Mouse (Mus musculus): ENCODE results near the gene Slc30a1. TPM values are rescaled to one million over a fixed set of nuclear protein-coding genes. Genes with fewer than 3 reads are reported as not detected.

Gene Slc30a1
- polyA plus RNA-seq, 1 experiment from 2014 or later, result 4.5 TPM

- Histone ChIP-seq H3K9me3 (no peaks in the 10 kb centered on the region), H3K27me3 (replicated peaks) (no peaks in the 10 kb centered on the region), H3K36me3 (no peaks in the 10 kb centered on the region), H3K9ac (no peak overlapping the region), H3K4me1 (replicated peaks) (peaks cover 8% of the 10 kb centered on the region; the same call in 1 of the 2 replicates), H3K4me2 (replicated peaks) (no peak overlapping the region), H3K27ac (no peak overlapping the region), H3K4me3 (replicated peaks) (no peak overlapping the region)
- no peak for ATAC-seq
- WGBS, result 68% methylated on average over 4 of the region's 4 CpGs
These were observed 28.0 kb upstream of the Slc30a1 start for GRCm38 (mm10) chr1:191878518-191878921.

GRCm38 (mm10) chr1:191880247-191880646 is 26.3 kb upstream of the Slc30a1 start:
- no peaks in the 10 kb centered on the region for H3K9me3 ChIP-seq
- no peak overlapping the region for H3K9ac ChIP-seq
- no peaks in the 10 kb centered on the region for H3K27me3 ChIP-seq (replicated peaks)
- H3K36me3 ChIP-seq, result no peaks in the 10 kb centered on the region
- WGBS, result 70% methylated on average over 3 of the region's 3 CpGs
- no peak overlapping the region for H3K4me3 ChIP-seq (replicated peaks)
- peaks cover 8% of the 10 kb centered on the region; the same call in 1 of the 2 replicates for H3K4me1 ChIP-seq (replicated peaks)
- H3K4me2 ChIP-seq (replicated peaks), result no peak overlapping the region
- H3K27ac ChIP-seq, result no peak overlapping the region
- no peak for ATAC-seq

GRCm38 (mm10) chr1:191880921-191881609 is 25.5 kb upstream of the Slc30a1 start:
- Histone ChIP-seq H3K4me3 (replicated peaks) (no peak overlapping the region), H3K4me2 (replicated peaks) (no peak overlapping the region), H3K27ac (no peak overlapping the region), H3K9ac (no peak overlapping the region), H3K36me3 (no peaks in the 10 kb centered on the region), H3K9me3 (no peaks in the 10 kb centered on the region), H3K27me3 (replicated peaks) (no peaks in the 10 kb centered on the region), H3K4me1 (replicated peaks) (peaks cover 8% of the 10 kb centered on the region; the same call in 1 of the 2 replicates)
- 79% methylated on average over 8 of the region's 8 CpGs for WGBS
- no peak for ATAC-seq

DNA sequence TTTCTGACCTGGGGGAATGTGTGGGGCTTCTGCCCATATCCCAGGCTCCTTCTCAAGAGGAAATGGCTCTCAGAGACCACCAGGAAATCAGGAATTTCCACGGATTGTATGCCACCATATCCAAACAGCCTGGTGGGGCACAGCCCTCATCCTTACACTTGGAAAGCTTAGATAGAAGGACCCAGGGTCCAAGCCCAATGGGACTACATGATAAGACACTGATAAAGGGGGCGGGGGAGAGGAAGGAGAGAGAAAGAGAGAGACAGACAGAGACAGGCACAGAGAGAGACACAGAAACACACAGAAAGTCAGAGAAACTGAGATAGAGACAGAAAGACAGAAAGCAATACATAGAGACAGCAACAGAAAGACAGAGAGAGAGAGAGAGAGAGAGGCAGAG is 24.9 kb upstream of the Slc30a1 start:
- ATAC-seq, result no peak
- no peaks in the 10 kb centered on the region for H3K27me3 ChIP-seq (replicated peaks)
- H3K27ac ChIP-seq, result no peak overlapping the region

DNA sequence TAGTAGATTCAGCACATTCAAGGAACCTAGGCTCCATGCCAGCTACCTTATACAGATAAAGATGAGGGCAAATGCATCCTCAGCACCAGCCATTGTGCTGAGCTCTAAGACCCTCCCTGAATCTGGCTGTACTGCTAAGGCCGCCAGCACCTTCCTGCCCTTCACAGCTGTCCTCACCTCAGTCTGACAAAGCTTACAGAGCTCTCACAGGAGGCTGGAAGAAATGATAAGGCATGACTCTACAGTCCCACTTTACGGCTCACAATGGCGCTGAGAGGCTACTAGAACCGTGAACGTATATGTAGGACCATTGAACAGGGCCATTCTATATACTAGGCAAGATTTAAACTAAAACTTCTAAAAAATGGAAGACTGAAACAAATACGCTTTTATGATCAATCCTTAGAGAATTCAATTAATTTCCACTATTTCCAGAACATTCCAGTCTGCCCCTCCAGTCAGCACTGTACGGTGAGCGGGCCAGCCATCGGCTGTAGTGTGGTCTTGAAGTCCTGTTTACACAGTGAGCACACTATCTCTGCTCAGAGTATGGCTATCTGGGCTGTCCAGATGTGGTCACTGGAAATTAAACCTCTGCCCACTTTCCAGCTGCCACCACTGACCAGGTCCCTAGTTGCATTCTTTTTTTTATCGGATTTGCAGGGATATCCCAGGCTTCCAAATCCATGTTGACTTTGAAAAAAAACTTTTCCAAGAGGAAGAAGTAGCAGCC is 23.9 kb upstream of the Slc30a1 start:
- no peak overlapping the region for H3K9ac ChIP-seq
- peaks cover 7% of the 10 kb centered on the region; the same call in 1 of the 2 replicates for H3K4me1 ChIP-seq (replicated peaks)
- no peak overlapping the region for H3K27ac ChIP-seq
- H3K36me3 ChIP-seq, result no peaks in the 10 kb centered on the region
- H3K9me3 ChIP-seq, result no peaks in the 10 kb centered on the region
- H3K4me2 ChIP-seq (replicated peaks), result no peak overlapping the region
- 90% methylated on average over 10 of the region's 10 CpGs for WGBS
- H3K4me3 ChIP-seq (replicated peaks), result no peak overlapping the region
- no peak for ATAC-seq
- no peaks in the 10 kb centered on the region for H3K27me3 ChIP-seq (replicated peaks)

More for the DNA sequence above, 24.9 kb upstream of the Slc30a1 start:
- peaks cover 8% of the 10 kb centered on the region; the same call in 1 of the 2 replicates for H3K4me1 ChIP-seq (replicated peaks)
- no peak overlapping the region for H3K4me2 ChIP-seq (replicated peaks)
- no peak overlapping the region for H3K4me3 ChIP-seq (replicated peaks)
- H3K36me3 ChIP-seq, result no peaks in the 10 kb centered on the region
- H3K9ac ChIP-seq, result no peak overlapping the region
- no peaks in the 10 kb centered on the region for H3K9me3 ChIP-seq
- 57% methylated on average over 2 of the region's 2 CpGs for WGBS

- 39% methylated on average over 5 of the region's 5 CpGs for WGBS
- no peak overlapping the region for H3K9ac ChIP-seq
- ATAC-seq, result peak; percentile 54
These were observed 22.9 kb upstream of the Slc30a1 start for GRCm38 (mm10) chr1:191883654-191884053.

DNA sequence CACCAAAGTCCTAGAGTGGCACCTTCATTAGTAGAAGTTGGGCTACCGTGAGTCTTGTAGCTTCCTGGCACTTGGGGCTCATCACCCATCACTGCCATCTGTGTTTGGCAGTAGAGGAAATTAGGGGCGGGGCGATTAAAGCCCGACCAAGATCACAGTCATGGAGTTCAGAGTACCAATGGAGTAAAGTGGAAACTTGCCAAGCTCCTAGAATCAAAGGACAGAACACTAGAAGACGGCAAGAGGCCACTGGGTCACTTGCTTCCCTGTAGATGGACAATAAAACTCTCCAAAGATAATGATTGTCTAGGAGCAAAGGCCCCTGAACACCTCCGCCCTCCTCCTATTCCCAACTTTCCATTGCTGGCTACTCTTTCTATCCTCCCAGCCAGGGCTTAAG is 14.7 kb upstream of the Slc30a1 start:
- WGBS, result 58% methylated on average over 6 of the region's 6 CpGs
- peaks cover 4% of the 10 kb centered on the region; the same call in 1 of the 2 replicates for H3K4me1 ChIP-seq (replicated peaks)
- no peak overlapping the region for H3K9ac ChIP-seq
- peak; percentile 50 for ATAC-seq
- H3K9me3 ChIP-seq, result no peaks in the 10 kb centered on the region
- H3K27me3 ChIP-seq (replicated peaks), result no peaks in the 10 kb centered on the region
- no peak overlapping the region for H3K27ac ChIP-seq
- no peak overlapping the region for H3K4me3 ChIP-seq (replicated peaks)
- H3K36me3 ChIP-seq, result no peaks in the 10 kb centered on the region
- H3K4me2 ChIP-seq (replicated peaks), result no peak overlapping the region

More at GRCm38 (mm10) chr1:191883654-191884053, 22.9 kb upstream of the Slc30a1 start:
- no peak overlapping the region for H3K27ac ChIP-seq
- no peak overlapping the region for H3K4me3 ChIP-seq (replicated peaks)
- no peak overlapping the region for H3K4me2 ChIP-seq (replicated peaks)
- H3K4me1 ChIP-seq (replicated peaks), result peaks cover 3% of the 10 kb centered on the region; the same call in 1 of the 2 replicates
- H3K27me3 ChIP-seq (replicated peaks), result no peaks in the 10 kb centered on the region
- no peaks in the 10 kb centered on the region for H3K9me3 ChIP-seq
- H3K36me3 ChIP-seq, result no peaks in the 10 kb centered on the region

DNA sequence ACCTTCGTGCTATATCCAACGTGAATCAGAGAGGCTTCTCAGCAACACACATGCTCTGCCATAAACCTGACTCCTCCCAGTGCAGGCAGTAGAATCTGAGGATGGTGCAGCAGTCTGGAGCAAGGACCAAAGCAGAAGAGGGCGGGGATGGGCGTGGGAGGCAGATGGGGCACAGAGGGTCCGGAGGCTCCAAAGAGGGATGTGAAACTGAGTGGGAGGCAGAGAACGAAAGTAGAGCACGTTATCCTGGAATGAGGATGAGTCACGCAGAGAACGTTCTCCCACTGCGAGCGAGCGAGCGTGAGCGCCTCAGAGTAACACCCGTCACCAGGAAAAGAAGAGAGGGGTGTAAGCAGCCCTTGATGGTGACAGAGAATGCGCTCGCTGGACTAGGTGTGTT is 12.2 kb upstream of the Slc30a1 start:
- Histone ChIP-seq H3K27ac (no peak overlapping the region), H3K4me2 (replicated peaks) (no peak overlapping the region), H3K36me3 (no peaks in the 10 kb centered on the region), H3K4me1 (replicated peaks) (peaks cover 4% of the 10 kb centered on the region; the same call in 1 of the 2 replicates), H3K27me3 (replicated peaks) (no peaks in the 10 kb centered on the region), H3K9ac (no peak overlapping the region), H3K4me3 (replicated peaks) (no peak overlapping the region), H3K9me3 (no peaks in the 10 kb centered on the region)
- WGBS, result 63% methylated on average over 17 of the region's 17 CpGs
- peak; percentile 75 for ATAC-seq

DNA sequence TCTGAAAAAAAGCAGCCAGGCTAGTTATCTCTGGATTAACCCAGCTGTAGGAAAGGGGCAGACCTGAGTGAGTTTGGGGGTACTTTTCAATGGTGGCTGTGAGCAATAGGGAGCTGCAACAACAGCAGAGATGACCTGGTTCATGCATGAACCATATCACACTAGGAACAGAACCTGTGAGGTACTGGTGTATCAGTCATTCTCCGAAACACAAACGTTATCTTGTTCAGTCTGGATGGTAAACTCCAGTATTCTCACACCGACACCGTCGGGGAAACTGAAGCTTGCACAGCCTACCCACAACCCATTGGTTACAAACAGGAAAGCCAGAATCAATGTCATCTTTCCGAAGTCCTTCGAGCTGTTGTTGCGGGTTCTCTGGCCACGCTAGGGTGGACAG is 11.7 kb upstream of the Slc30a1 start:
- Histone ChIP-seq H3K9ac (no peak overlapping the region), H3K4me3 (replicated peaks) (no peak overlapping the region), H3K4me1 (replicated peaks) (peaks cover 4% of the 10 kb centered on the region; the same call in 1 of the 2 replicates), H3K27me3 (replicated peaks) (no peaks in the 10 kb centered on the region), H3K36me3 (no peaks in the 10 kb centered on the region), H3K4me2 (replicated peaks) (no peak overlapping the region), H3K9me3 (no peaks in the 10 kb centered on the region), H3K27ac (no peak overlapping the region)
- WGBS, result 84% methylated on average over 9 of the region's 9 CpGs
- ATAC-seq, result no peak

DNA sequence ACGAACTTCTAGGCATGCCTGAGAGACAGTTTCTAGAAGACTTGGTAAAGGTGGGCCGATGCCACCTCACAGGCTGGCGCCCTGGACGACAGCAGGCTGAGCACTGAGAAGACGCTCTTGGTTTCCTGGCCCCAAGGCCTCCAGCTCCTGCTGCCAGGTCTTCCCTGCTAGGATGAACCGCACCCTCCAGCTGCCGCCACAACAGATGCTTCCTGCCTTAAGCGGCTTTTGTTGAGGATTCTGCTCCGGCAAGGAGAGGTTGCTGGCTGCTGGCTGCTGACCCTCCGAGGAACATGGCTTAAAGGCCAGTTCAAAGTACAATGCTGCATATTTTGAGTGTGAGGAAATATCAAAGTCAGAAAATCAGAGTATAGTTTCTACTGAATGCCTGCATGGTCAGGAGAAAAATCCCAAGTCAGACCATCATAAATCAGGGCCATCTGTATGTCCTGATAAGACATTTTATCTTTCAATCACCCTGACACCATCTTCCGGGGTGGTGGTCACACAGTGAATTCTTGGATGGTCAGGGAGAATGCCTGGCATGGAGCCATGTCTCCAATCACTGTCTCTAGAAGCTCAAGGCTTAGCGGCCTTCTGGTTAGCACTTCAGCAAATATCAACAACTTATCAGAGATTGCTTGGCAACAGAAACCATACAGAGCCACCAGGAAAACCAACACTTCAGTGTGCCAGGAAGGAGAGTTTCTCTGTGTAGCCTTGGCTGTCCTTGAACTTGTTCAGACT is 9.6 kb upstream of the Slc30a1 start:
- Histone ChIP-seq H3K9me3 (no peaks in the 10 kb centered on the region), H3K27ac (no peak overlapping the region), H3K4me3 (replicated peaks) (no peak overlapping the region), H3K9ac (no peak overlapping the region), H3K36me3 (no peaks in the 10 kb centered on the region), H3K4me2 (replicated peaks) (no peak overlapping the region), H3K4me1 (replicated peaks) (peaks cover 4% of the 10 kb centered on the region; the same call in 1 of the 2 replicates), H3K27me3 (replicated peaks) (no peaks in the 10 kb centered on the region)
- no peak for ATAC-seq
- 48% methylated on average over 12 of the region's 12 CpGs for WGBS

DNA sequence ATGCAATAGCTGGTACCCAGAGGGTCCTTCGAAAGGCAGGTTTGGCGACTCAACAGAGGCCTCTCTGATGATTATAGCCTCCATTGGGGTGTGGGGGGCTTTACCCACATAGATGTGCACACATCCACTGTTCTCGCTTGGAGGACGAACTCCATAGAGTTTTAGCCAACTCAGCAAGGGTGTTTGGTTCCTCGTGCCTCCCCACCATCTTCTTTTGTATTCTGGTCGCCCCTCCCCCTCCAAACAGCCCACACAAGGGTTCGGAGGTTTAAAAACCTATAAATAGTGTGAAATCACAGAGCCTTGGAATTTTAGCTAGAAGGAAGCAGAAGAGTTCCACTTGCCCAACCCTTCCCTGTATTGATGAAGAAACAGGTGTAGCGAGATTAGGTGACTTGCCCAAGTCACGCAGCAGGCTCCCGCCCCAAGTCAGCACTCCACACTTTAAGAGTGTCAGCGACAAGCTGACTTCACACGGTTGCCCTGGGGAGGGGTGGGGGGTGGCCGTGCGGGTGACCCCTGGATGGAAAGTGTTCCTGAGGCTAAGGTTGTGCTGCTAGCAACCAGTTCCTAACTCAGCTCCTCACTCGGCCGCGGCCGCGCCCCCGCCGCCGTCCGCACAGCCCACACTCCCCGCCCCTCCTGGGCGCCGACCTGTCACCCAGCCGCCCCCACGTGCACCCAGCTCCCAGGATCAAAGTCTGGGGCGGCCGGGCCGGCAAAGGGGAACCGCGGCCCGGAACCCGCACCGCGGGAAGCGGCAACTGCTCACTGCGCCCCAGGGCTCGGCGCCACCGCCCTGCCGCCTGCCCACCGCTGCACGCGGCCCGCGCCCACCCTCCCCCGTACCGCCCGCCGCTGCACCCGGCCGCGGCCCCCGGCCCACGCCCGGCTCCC is 682 bp upstream of the Slc30a1 start:
- H3K36me3 ChIP-seq, result peaks cover 7% of the 10 kb centered on the region; the same call in 1 of the 2 replicates
- no peaks in the 10 kb centered on the region for H3K9me3 ChIP-seq
- H3K4me2 ChIP-seq (replicated peaks), result peak overlapping the region; percentile 93
- ATAC-seq, result peak; percentile 85
- peak overlapping the region; percentile 69 for H3K4me3 ChIP-seq (replicated peaks)
- peaks cover 27% of the 10 kb centered on the region for H3K4me1 ChIP-seq (replicated peaks)
- no peaks in the 10 kb centered on the region for H3K27me3 ChIP-seq (replicated peaks)
- 4% methylated on average over 56 of the region's 58 CpGs for WGBS
- H3K9ac ChIP-seq, result peak overlapping the region; percentile 70
- peak overlapping the region; percentile 68 for H3K27ac ChIP-seq
